Mouse (Mus musculus): Measurements from ENCODE around the gene Epb41l3. TPM values are rescaled to one million over a fixed set of nuclear protein-coding genes. Genes with fewer than 3 reads are reported as not detected.

Gene Epb41l3
- polyA plus RNA-seq, 2 experiments: 3.1 to 5.6 TPM

- DNase-seq (ENCODE audit: low read depth in 3 of 3, low spot score in 3 of 3): no peak
- peak overlapping the region; percentile 46 for H3K4me2 ChIP-seq (ENCODE audit: low read depth)
These were observed 749 bp downstream of the Epb41l3 start for GRCm38 (mm10) chr17:69076238-69076625.

GRCm38 (mm10) chr17:69076747-69077543 lies 1.5 kb downstream of the Epb41l3 start:
- TF ChIP-seq CTCF (IDR thresholded peaks at IDR 0.05; ENCODE audit: low read depth): no peak
- no peak for TF ChIP-seq EP300 (IDR thresholded peaks at IDR 0.05; ENCODE audit: low read depth)
- ATAC-seq (ENCODE audit: insufficient read depth): no peak
- no peak overlapping the region for H3K4me3 ChIP-seq (ENCODE audit: insufficient read depth in 1 of 2, low read depth in 2 of 2, low read length in 2 of 2)
- no peaks in the 10 kb centered on the region for H3K9me3 ChIP-seq (ENCODE audit: control insufficient read depth, low read length)
- no peak overlapping the region for H3K27ac ChIP-seq
- H3K4me1 ChIP-seq (replicated peaks; ENCODE audit: control insufficient read depth in 2 of 2, insufficient read depth in 2 of 2, low read length in 1 of 2): no peaks in the 10 kb centered on the region
- no peak for DNase-seq (ENCODE audit: low read depth in 3 of 3, low spot score in 3 of 3)
- H3K36me3 ChIP-seq (replicated peaks; ENCODE audit: control insufficient read depth, insufficient read depth, low read depth): no peaks in the 10 kb centered on the region
- WGBS (ENCODE audit: insufficient replicate concordance): 4% methylated on average over 25 of the region's 25 CpGs
- peaks cover 16% of the 10 kb centered on the region for H3K27me3 ChIP-seq (ENCODE audit: control insufficient read depth, insufficient read depth, low read length)
- H3K9ac ChIP-seq (replicated peaks): no peak overlapping the region
- peak overlapping the region; percentile 46 for H3K4me2 ChIP-seq (ENCODE audit: low read depth)

More at GRCm38 (mm10) chr17:69076238-69076625, 749 bp downstream of the Epb41l3 start:
- under 1% methylated on average over 28 of the region's 28 CpGs for WGBS (ENCODE audit: insufficient replicate concordance)
- H3K36me3 ChIP-seq (replicated peaks; ENCODE audit: control insufficient read depth, insufficient read depth, low read depth): no peaks in the 10 kb centered on the region
- 0 out of 2 replicates have a peak, but pooled peaks have one; percentile 28 for ATAC-seq (ENCODE audit: insufficient read depth)
- no peak overlapping the region for H3K27ac ChIP-seq
- TF ChIP-seq EP300 (IDR thresholded peaks at IDR 0.05; ENCODE audit: low read depth) (no peak), CTCF (IDR thresholded peaks at IDR 0.05; ENCODE audit: low read depth) (no peak)
- H3K9ac ChIP-seq (replicated peaks): no peak overlapping the region
- H3K4me1 ChIP-seq (replicated peaks; ENCODE audit: control insufficient read depth in 2 of 2, insufficient read depth in 2 of 2, low read length in 1 of 2): no peaks in the 10 kb centered on the region
- H3K9me3 ChIP-seq (ENCODE audit: control insufficient read depth, low read length): no peaks in the 10 kb centered on the region
- H3K4me3 ChIP-seq (ENCODE audit: insufficient read depth in 1 of 2, low read depth in 2 of 2, low read length in 2 of 2): peak overlapping the region in 1 of 2 experiments; percentile 33; a peak in 2 of 4 replicates
- H3K27me3 ChIP-seq (ENCODE audit: control insufficient read depth, insufficient read depth, low read length): peaks cover 16% of the 10 kb centered on the region

- no peak overlapping the region for H3K27ac ChIP-seq
- H3K9ac ChIP-seq (replicated peaks): no peak overlapping the region
- H3K4me3 ChIP-seq (ENCODE audit: insufficient read depth in 1 of 2, low read depth in 2 of 2, low read length in 2 of 2): no peak overlapping the region
These were observed 2.0 kb downstream of the Epb41l3 start for GRCm38 (mm10) chr17:69077544-69077920.

GRCm38 (mm10) chr17:69082316-69082715 lies 6.8 kb downstream of the Epb41l3 start:
- WGBS (ENCODE audit: insufficient replicate concordance): 64% methylated on average over 7 of the region's 7 CpGs
- no peak for ATAC-seq (ENCODE audit: insufficient read depth)

More at GRCm38 (mm10) chr17:69077544-69077920, 2.0 kb downstream of the Epb41l3 start:
- Histone ChIP-seq H3K4me1 (replicated peaks; ENCODE audit: control insufficient read depth in 2 of 2, insufficient read depth in 2 of 2, low read length in 1 of 2) (no peaks in the 10 kb centered on the region), H3K27me3 (ENCODE audit: control insufficient read depth, insufficient read depth, low read length) (peaks cover 16% of the 10 kb centered on the region), H3K36me3 (replicated peaks; ENCODE audit: control insufficient read depth, insufficient read depth, low read depth) (no peaks in the 10 kb centered on the region), H3K9me3 (ENCODE audit: control insufficient read depth, low read length) (no peaks in the 10 kb centered on the region), H3K4me2 (ENCODE audit: low read depth) (no peak overlapping the region)
- no peak for ATAC-seq (ENCODE audit: insufficient read depth)
- TF ChIP-seq EP300 (IDR thresholded peaks at IDR 0.05; ENCODE audit: low read depth) (no peak), CTCF (IDR thresholded peaks at IDR 0.05; ENCODE audit: low read depth) (no peak)
- no peak for DNase-seq (ENCODE audit: low read depth in 3 of 3, low spot score in 3 of 3)
- 10% methylated on average over 11 of the region's 11 CpGs for WGBS (ENCODE audit: insufficient replicate concordance)

GRCm38 (mm10) chr17:69091618-69092017 lies 16.1 kb downstream of the Epb41l3 start:
- no peaks in the 10 kb centered on the region for H3K4me1 ChIP-seq (replicated peaks; ENCODE audit: control insufficient read depth in 2 of 2, insufficient read depth in 2 of 2, low read length in 1 of 2)
- H3K9me3 ChIP-seq (ENCODE audit: control insufficient read depth, low read length): no peaks in the 10 kb centered on the region
- H3K27ac ChIP-seq: no peak overlapping the region
- DNase-seq (ENCODE audit: low read depth in 3 of 3, low spot score in 3 of 3) (no peak), ATAC-seq (ENCODE audit: insufficient read depth) (no peak)
- no peak overlapping the region for H3K9ac ChIP-seq (replicated peaks)
- no peak overlapping the region for H3K4me3 ChIP-seq (ENCODE audit: insufficient read depth in 1 of 2, low read depth in 2 of 2, low read length in 2 of 2)
- no peak overlapping the region for H3K4me2 ChIP-seq (ENCODE audit: low read depth)
- no peaks in the 10 kb centered on the region for H3K27me3 ChIP-seq (ENCODE audit: control insufficient read depth, insufficient read depth, low read length)
- no peaks in the 10 kb centered on the region for H3K36me3 ChIP-seq (replicated peaks; ENCODE audit: control insufficient read depth, insufficient read depth, low read depth)
- WGBS (ENCODE audit: insufficient replicate concordance): 61% methylated on average over 3 of the region's 3 CpGs
- TF ChIP-seq EP300 (IDR thresholded peaks at IDR 0.05; ENCODE audit: low read depth) (no peak), CTCF (IDR thresholded peaks at IDR 0.05; ENCODE audit: low read depth) (no peak)

More at GRCm38 (mm10) chr17:69082316-69082715, 6.8 kb downstream of the Epb41l3 start:
- peaks cover under 1% of the 10 kb centered on the region; the same call in 1 of the 2 replicates for H3K27me3 ChIP-seq (ENCODE audit: control insufficient read depth, insufficient read depth, low read length)
- no peaks in the 10 kb centered on the region for H3K36me3 ChIP-seq (replicated peaks; ENCODE audit: control insufficient read depth, insufficient read depth, low read depth)
- no peak overlapping the region for H3K9ac ChIP-seq (replicated peaks)
- H3K4me1 ChIP-seq (replicated peaks; ENCODE audit: control insufficient read depth in 2 of 2, insufficient read depth in 2 of 2, low read length in 1 of 2): no peaks in the 10 kb centered on the region
- TF ChIP-seq CTCF (IDR thresholded peaks at IDR 0.05; ENCODE audit: low read depth): no peak
- TF ChIP-seq EP300 (IDR thresholded peaks at IDR 0.05; ENCODE audit: low read depth): no peak
- no peak overlapping the region for H3K27ac ChIP-seq
- no peak for DNase-seq (ENCODE audit: low read depth in 3 of 3, low spot score in 3 of 3)
- H3K4me3 ChIP-seq (ENCODE audit: insufficient read depth in 1 of 2, low read depth in 2 of 2, low read length in 2 of 2): no peak overlapping the region
- no peak overlapping the region for H3K4me2 ChIP-seq (ENCODE audit: low read depth)
- no peaks in the 10 kb centered on the region for H3K9me3 ChIP-seq (ENCODE audit: control insufficient read depth, low read length)
